ENCODE assay signal across 9 mouse cellular contexts in the genomic region with DNA sequence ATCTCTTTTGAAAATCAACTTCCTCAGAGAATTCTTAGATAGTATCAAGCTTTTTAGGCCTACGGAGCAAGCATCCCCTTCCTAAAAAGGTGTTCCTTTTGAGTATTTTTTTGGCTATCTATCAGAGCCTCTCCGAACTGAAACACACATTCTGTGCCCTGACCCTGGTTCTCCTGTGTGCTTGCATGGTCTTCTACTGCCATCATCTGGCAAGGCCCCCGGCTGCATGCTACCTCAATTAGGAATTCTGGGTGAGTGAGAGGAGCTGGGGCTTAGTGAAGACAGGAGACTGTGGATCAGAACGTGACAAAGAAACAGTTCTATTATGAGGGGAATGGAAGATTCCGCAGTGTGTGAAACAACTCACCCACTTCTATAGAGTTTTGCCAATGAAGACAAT. TPM values are rescaled to one million over a fixed set of nuclear protein-coding genes. Genes with fewer than 3 reads are reported as not detected.
A peak's percentile ranks its signal among the peaks of the same experiment; 100 is the strongest.
DNase-seq lines count a peak whose midpoint lies in the region; ATAC-seq and TF ChIP-seq lines count a peak whose summit lies in the region.
"Had no signal": no experiment of that assay in that cellular context is flagged by ENCODE, and none has a peak within 500 bp of the region (broad histone marks: within the 10 kb centered on the region; RNA-seq: fewer than 3 reads in every experiment).

No protein-coding gene starts in this region.

- WGBS in forebrain, postnatal 0 days = 17% methylated on average over 5 of the region's 5 CpGs
- 15% methylated on average over 5 of the region's 5 CpGs for WGBS in midbrain, postnatal 0 days

- H3K4me2 ChIP-seq in forebrain, postnatal 0 days (ENCODE audit: low read depth) = no peak overlapping the region
- H3K4me2 ChIP-seq in midbrain, postnatal 0 days (ENCODE audit: low read depth, low read length, poor library complexity, severe bottlenecking) = no peak overlapping the region

- peak; percentile 9 for DNase-seq in heart, adult 8-10 months (ENCODE audit: low spot score)
- no peak for DNase-seq in heart, postnatal 25 days (ENCODE audit: low spot score)
- peak; percentile 39 to 41 for DNase-seq in urinary bladder, adult 18-20 months (ENCODE audit: low spot score in 2 of 2)
- DNase-seq in urinary bladder, postnatal 10 days (ENCODE audit: low spot score) = no peak
- DNase-seq in forebrain, postnatal 0 days = peak; percentile 79
- DNase-seq in layer of hippocampus, adult 9-10 months (ENCODE audit: low spot score) = peak; percentile 20
- DNase-seq in midbrain, postnatal 0 days (ENCODE audit: low spot score) = peak; percentile 76

- ATAC-seq in forebrain, postnatal 0 days = peak; percentile 87
- peak; percentile 56; the same call in 1 of the 2 replicates for ATAC-seq in midbrain, postnatal 0 days (ENCODE audit: low FRiP score)
- no peak for ATAC-seq in erythroid progenitor cell, adult 5-6 weeks (replicated peaks; ENCODE audit: low FRiP score, poor library complexity, severe bottlenecking)

- no peak overlapping the region for H3K4me3 ChIP-seq in forebrain, postnatal 0 days (ENCODE audit: low read depth, low read length)
- no peak overlapping the region for H3K4me3 ChIP-seq in midbrain, postnatal 0 days (ENCODE audit: low read depth, low read length)

- H3K9me3 ChIP-seq in forebrain, postnatal 0 days (ENCODE audit: low read length) = no peaks in the 10 kb centered on the region
- H3K9me3 ChIP-seq in midbrain, postnatal 0 days (ENCODE audit: low read length) = no peaks in the 10 kb centered on the region

- intact Hi-C loops in heart, postnatal 25 days (cut with DNase I) = loop anchor here (5.0 kb wide), 1 partner anchor 139 kb away; no protein-coding TSS in a partner anchor

- no peaks in the 10 kb centered on the region for H3K27me3 ChIP-seq in forebrain, postnatal 0 days (ENCODE audit: insufficient read depth, low read length)
- no peaks in the 10 kb centered on the region for H3K27me3 ChIP-seq in midbrain, postnatal 0 days (ENCODE audit: insufficient read depth, low read length)

- H3K9ac ChIP-seq in forebrain, postnatal 0 days = no peak overlapping the region
- no peak overlapping the region for H3K9ac ChIP-seq in midbrain, postnatal 0 days (replicated peaks; ENCODE audit: low read length, poor library complexity, severe bottlenecking)

- no peaks in the 10 kb centered on the region for H3K4me1 ChIP-seq in forebrain, postnatal 0 days (ENCODE audit: insufficient read depth)
- no peaks in the 10 kb centered on the region for H3K4me1 ChIP-seq in midbrain, postnatal 0 days (ENCODE audit: insufficient read depth, low read length)

- no peak overlapping the region for H3K27ac ChIP-seq in forebrain, postnatal 0 days (ENCODE audit: low read depth, low read length)
- no peak overlapping the region for H3K27ac ChIP-seq in midbrain, postnatal 0 days (ENCODE audit: low read depth, low read length)

- H3K36me3 ChIP-seq in forebrain, postnatal 0 days (ENCODE audit: insufficient read depth) = no peaks in the 10 kb centered on the region
- no peaks in the 10 kb centered on the region for H3K36me3 ChIP-seq in midbrain, postnatal 0 days (ENCODE audit: insufficient read depth, low read length)

- TF ChIP-seq CTCF in forebrain, postnatal 0 days (IDR thresholded peaks at IDR 0.05; ENCODE audit: low read depth) = peak; percentile 93
- TF ChIP-seq CTCF in midbrain, postnatal 0 days (IDR thresholded peaks at IDR 0.05) = peak; percentile 98

RNA-seq across cellular contexts. Expression of a gene that starts 24.7 kb away (rescaled TPM):
- total RNA-seq in heart, adult 8-10 months (2022) = not detected
- not detected for total RNA-seq in heart, postnatal 25 days (2021)
- not detected in 2 replicates for total RNA-seq in forebrain, postnatal 0 days (2014; rRNA removed)
- polyA plus RNA-seq in forebrain, postnatal 0 days (2015; fragmentation: Nextera tagmentation; extraction: Ambion mirVana) = not detected in 2 replicates
- not detected in 2 replicates for total RNA-seq in midbrain, postnatal 0 days (2014; rRNA removed)
- not detected in 2 replicates for polyA plus RNA-seq in midbrain, postnatal 0 days (2015; fragmentation: Nextera tagmentation; extraction: Ambion mirVana)
- total RNA-seq in erythroid progenitor cell, adult 5-6 weeks (2015; ENCODE audit: low replicate concordance) = not detected in 2 replicates
- not detected in 2 replicates for total RNA-seq in erythroid progenitor cell, adult 5-6 weeks (2017; ENCODE audit: low replicate concordance)
- polyA plus RNA-seq: stomach, embryonic 16.5 days had no signal

Comparison
In these comparisons a context has a peak if more than half of its experiments do, and no peak if none do; other contexts are left out.
1. DNase-seq: peak in heart, adult 8-10 months (single experiment), urinary bladder, adult 18-20 months (2 of 2), forebrain, postnatal 0 days (single experiment), layer of hippocampus, adult 9-10 months (single experiment) and midbrain, postnatal 0 days (single experiment); none in heart, postnatal 25 days (single experiment) and urinary bladder, postnatal 10 days (single experiment).